Mouse (Mus musculus) layer of hippocampus, postnatal 36 days (tissue): ENCODE measurements around the gene Gba. TPM values are rescaled to one million over a fixed set of nuclear protein-coding genes. Genes with fewer than 3 reads are reported as not detected.

Source experiments
- DNase-seq, 2 experiments: peaks; one replicate each; pipeline ENCODE4 v3.0.0; 2022
- microRNA-seq, 2 experiments: library from miRNA; unstranded; fragments of <30 nt; microRNA quantifications; one replicate each; pipeline ENCODE4 v1.2.0; 2021
- total RNA-seq, 2 experiments: library from RNA; stranded (reverse); gene quantifications; 2 replicates each; pipeline ENCODE4 v1.2.3; 2021

Gba gene
- total RNA-seq, 2 experiments from 2014 or later: 57.0 to 61.9 TPM

- no peak for DNase-seq
Measured at GRCm38 (mm10) chr3:89244158-89244981, 41.6 kb downstream of the Gba start.

DNA sequence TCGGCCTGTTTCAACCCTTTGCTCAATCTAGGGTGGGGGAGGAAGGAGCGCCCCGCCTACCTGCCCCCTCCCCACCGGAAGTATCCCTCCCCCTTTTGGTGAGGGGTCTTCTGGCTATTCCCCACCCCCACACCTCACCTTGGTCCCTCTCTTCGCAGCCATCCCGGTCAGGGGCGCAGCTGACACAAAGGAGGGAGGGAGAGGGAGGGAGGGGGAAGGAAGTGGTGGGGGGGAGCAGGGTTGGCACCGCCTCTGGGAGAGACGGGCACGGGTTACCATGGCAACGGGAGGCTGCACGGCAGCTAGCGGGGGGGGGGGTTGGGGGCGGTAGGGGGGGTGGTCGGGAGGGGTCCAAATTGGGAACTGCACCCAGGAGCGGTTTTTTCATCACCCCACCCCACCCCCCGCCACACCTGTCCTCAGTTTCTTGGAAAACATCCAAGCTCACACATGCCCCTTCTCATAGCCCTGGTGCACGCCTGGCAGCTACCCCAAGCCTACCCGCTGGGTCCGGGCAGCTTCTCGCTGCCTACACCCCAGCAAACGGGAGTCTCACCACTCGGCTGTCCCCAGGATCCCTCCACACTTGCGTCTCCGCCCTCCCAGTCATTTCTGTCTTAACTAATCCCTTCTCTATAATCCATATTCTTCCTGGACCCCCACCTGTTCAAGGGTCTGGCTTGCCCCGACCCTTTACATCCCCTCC, 42.4 kb downstream of the Gba start:
- peak in 1 of 2 experiments; percentile 59 for DNase-seq

- DNase-seq: peak; percentile 70 to 77
Measured at GRCm38 (mm10) chr3:89245688-89246171, 43.0 kb downstream of the Gba start, which contains the start of gene Krtcap2. TSS of gene Krtcap2 (plus strand) at chr3:89245966.

- DNase-seq: peak; percentile 89 to 90
Measured at GRCm38 (mm10) chr3:89246261-89247100, 43.8 kb downstream of the Gba start, which contains the start of gene Trim46. TSS of gene Trim46 (minus strand) at chr3:89246309.

DNA sequence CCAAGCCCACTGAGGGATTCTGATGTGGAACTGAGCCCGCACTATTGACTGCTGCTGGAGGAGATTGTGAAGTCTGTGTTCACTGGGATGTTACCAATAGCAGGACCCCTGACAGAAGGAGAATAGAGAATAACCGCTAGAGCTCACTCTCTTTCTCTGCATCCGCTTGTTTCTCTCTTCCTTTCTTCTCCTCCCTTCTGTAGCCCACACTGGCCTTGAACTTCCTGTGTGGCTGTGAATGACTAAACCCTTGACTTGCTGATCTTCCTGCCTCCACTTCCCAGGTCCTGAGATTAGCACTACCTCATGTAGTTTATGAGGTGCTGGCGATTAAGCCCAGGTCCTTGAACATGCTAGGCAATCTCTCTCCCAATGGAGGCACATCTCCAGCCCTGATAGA, 44.7 kb downstream of the Gba start:
- no peak for DNase-seq

DNA sequence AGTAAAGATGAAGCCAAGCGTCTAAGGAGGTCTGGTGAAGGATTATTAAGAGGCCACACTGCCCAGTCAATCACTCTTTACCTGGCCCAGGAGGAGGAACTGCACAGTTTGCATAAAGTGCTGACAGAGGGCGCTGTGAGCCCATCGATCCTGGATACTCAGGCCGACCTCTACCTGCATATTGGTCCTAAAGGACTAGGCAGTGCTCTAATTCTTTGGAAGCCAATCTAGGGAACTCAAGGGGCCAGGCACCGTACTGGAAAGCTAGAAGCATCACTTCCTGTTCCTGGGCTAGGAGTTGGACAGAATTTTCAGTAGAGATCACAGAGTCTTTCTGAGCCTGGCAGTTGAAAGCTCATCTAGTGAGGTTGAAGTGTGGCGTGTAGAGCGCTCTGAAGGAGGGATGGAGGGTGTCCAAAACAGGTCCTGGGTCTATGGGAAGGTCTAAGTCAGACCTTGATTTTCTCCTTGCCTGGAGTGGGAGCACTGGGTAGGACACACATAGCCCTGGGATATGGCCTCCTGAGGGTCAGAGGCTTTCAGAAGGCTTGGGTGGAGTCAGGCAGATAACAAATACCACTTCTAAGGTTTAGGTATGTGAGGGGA, 47.8 kb downstream of the Gba start:
- DNase-seq: no peak

DNA sequence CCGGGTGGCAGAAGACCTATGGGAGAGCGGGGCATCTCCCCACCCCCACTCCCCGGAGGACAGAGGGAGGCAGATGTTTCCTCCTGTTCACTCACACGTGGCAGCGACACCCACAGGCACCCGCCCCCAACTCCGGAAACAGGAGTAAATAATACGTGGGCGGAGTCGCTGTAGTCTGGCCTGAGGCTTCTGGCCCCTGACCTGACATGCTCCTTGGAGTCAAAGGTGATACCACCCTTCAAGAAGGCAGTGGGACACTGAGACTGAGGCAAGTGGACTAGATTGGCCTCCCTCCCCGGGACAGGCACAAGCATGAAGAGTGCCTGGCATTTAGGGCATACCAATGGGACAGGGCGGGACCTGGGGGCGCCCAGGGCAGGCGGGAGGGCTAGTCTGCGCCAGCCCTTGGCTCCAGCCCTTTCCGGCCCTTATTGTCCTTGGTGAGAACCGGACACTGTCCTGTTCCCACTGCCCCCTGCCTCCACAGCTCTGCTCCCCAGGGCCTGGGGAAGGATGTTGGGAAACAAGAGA, 48.7 kb downstream of the Gba start:
- no peak for DNase-seq

GRCm38 (mm10) chr3:89254994-89255393, 52.3 kb downstream of the Gba start:
- no peak for DNase-seq

- no peak for DNase-seq
Measured at GRCm38 (mm10) chr3:89256177-89256576, 53.4 kb downstream of the Gba start.

Small RNAs within 50 kb of the gene (microRNA-seq; reads per million reads assigned to microRNA genes)
- 5,860 to 9,987 reads per million in 2 experiments for gene Mir92b

Other genes starting within 250 kb of the Gba start
- gene Rusc1, start 109.6 kb upstream of the Gba start, total RNA-seq: 100 to 1,000 TPM; 129 to 137 TPM
- not detected for gene Gm43738, start 101.8 kb upstream of the Gba start, total RNA-seq
- 10 to 100 TPM; 78.8 to 80.0 TPM for gene Fdps, start 101.0 kb upstream of the Gba start, total RNA-seq
- gene Pklr, start 66.8 kb upstream of the Gba start, total RNA-seq: not detected
- 10 to 100 TPM; 11.8 to 12.1 TPM for gene Hcn3, start 42.7 kb upstream of the Gba start, total RNA-seq
- gene Clk2, start 38.1 kb upstream of the Gba start, total RNA-seq: 10 to 100 TPM; 52.0 to 53.4 TPM
- 10 to 100 TPM; 66.8 to 71.9 TPM for gene Scamp3, start 25.5 kb upstream of the Gba start, total RNA-seq
- gene Fam189b, start 19.8 kb upstream of the Gba start, total RNA-seq: 10 to 100 TPM; 57.8 to 71.0 TPM
- 10 to 100 TPM; 37.7 to 38.1 TPM for gene Thbs3, start 12.3 kb downstream of the Gba start, total RNA-seq
- 10 to 100 TPM; 89.5 to 93.8 TPM for gene Mtx1, start 24.2 kb downstream of the Gba start, total RNA-seq
- gene Muc1, start 26.1 kb downstream of the Gba start, total RNA-seq: 1 to 10 TPM in 1 of 2 experiments, under 1 TPM in 1; 0.61 to 1.0 TPM
- 10 to 100 TPM; 71.4 to 86.2 TPM for gene Krtcap2, start 43.0 kb downstream of the Gba start, total RNA-seq
- 10 to 100 TPM; 86.7 to 93.7 TPM for gene Trim46, start 43.4 kb downstream of the Gba start, total RNA-seq
- gene Dpm3, start 56.4 kb downstream of the Gba start, total RNA-seq: 10 to 100 TPM; 50.4 to 65.2 TPM
- gene Slc50a1, start 67.6 kb downstream of the Gba start, total RNA-seq: 10 to 100 TPM; 44.0 to 47.1 TPM
- 1 to 10 TPM; 8.8 to 9.9 TPM for gene Efna1, start 78.2 kb downstream of the Gba start, total RNA-seq
- gene Efna3, start 120.0 kb downstream of the Gba start, total RNA-seq: 10 to 100 TPM; 67.0 to 69.9 TPM
- gene Efna4, start 135.1 kb downstream of the Gba start, total RNA-seq: under 1 TPM; 0.56 to 0.62 TPM
- 100 to 1,000 TPM; 108 to 123 TPM for gene Adam15, start 147.1 kb downstream of the Gba start, total RNA-seq
- under 1 TPM in 1 of 2 experiments, not detected in 1; 0.43 TPM for gene Dcst2, start 159.0 kb downstream of the Gba start, total RNA-seq
- not detected for gene Dcst1, start 162.3 kb downstream of the Gba start, total RNA-seq
- gene Zbtb7b, start 191.8 kb downstream of the Gba start, total RNA-seq: 10 to 100 TPM; 15.1 to 16.1 TPM
- gene Lenep, start 199.9 kb downstream of the Gba start, total RNA-seq: 1 to 10 TPM; 4.6 to 6.3 TPM
- 10 to 100 TPM; 35.8 to 39.2 TPM for gene Flad1, start 208.9 kb downstream of the Gba start, total RNA-seq
- 1 to 10 TPM; 3.1 TPM for gene Cks1b, start 215.5 kb downstream of the Gba start, total RNA-seq
- gene Shc1, start 215.5 kb downstream of the Gba start, total RNA-seq: 10 to 100 TPM; 12.1 to 12.4 TPM
- gene Pygo2, start 227.3 kb downstream of the Gba start, total RNA-seq: 10 to 100 TPM; 59.4 to 64.8 TPM
- 10 to 100 TPM; 38.3 to 43.4 TPM for gene Pbxip1, start 233.8 kb downstream of the Gba start, total RNA-seq